Mouse (Mus musculus): ENCODE data around the gene Tlr6. TPM values are rescaled to one million over a fixed set of nuclear protein-coding genes. Genes with fewer than 3 reads are reported as not detected.

Gene Tlr6
- total RNA-seq (2021): under 1 TPM; 0.55 to 0.64 TPM

- intact Hi-C loops (cut with DNase I): loop anchor here (10.0 kb wide), 1 partner anchor 75 kb away; no protein-coding TSS in a partner anchor
- peak in 1 of 2 experiments; percentile 54 for DNase-seq (ENCODE audit: extremely low spot score in 1 of 2, low spot score in 2 of 2)
Observed at GRCm38 (mm10) chr5:64959843-64960230, at the start of gene Tlr6. Gene Tlr6 (minus strand): TSS chr5:64960097.

- peak in 1 of 2 experiments; percentile 82 for DNase-seq (ENCODE audit: extremely low spot score in 1 of 2, low spot score in 2 of 2)
- intact Hi-C loops (cut with DNase I): loop anchor here (10.0 kb wide), 1 partner anchor 389 kb away; the partner anchor contains the start of genes Lias and Rpl9
Observed at GRCm38 (mm10) chr5:65006011-65006491, 46.2 kb upstream of the Tlr6 start.

- no peak for DNase-seq (ENCODE audit: extremely low spot score in 1 of 2, low spot score in 2 of 2)
- intact Hi-C loops (cut with DNase I): loop anchor here (10.0 kb wide), 1 partner anchor 390 kb away; the partner anchor contains the start of genes Lias and Rpl9
Observed at GRCm38 (mm10) chr5:65005251-65005650, 45.4 kb upstream of the Tlr6 start.

GRCm38 (mm10) chr5:65003946-65004535 is 44.1 kb upstream of the Tlr6 start:
- intact Hi-C loops (cut with DNase I): loop anchor here (1.0 to 10.0 kb wide), 3 partner anchors 128 to 391 kb away; partner anchors contain the start of genes Lias and Rpl9
- DNase-seq (ENCODE audit: extremely low spot score in 1 of 2, low spot score in 2 of 2): no peak

- DNase-seq (ENCODE audit: extremely low spot score in 1 of 2, low spot score in 2 of 2): no peak
- intact Hi-C loops (cut with DNase I): loop anchor here (1.0 to 10.0 kb wide), 3 partner anchors 129 to 392 kb away; partner anchors contain the start of genes Lias and Rpl9
Observed at GRCm38 (mm10) chr5:65002940-65003824, 43.3 kb upstream of the Tlr6 start.

GRCm38 (mm10) chr5:64995408-64995807 is 35.5 kb upstream of the Tlr6 start:
- DNase-seq (ENCODE audit: extremely low spot score in 1 of 2, low spot score in 2 of 2): no peak
- intact Hi-C loops (cut with DNase I): no loop called here

GRCm38 (mm10) chr5:64992540-64992939 is 32.6 kb upstream of the Tlr6 start:
- no peak for DNase-seq (ENCODE audit: extremely low spot score in 1 of 2, low spot score in 2 of 2)
- intact Hi-C loops (cut with DNase I): no loop called here

GRCm38 (mm10) chr5:64989940-64990339 is 30.0 kb upstream of the Tlr6 start:
- DNase-seq (ENCODE audit: extremely low spot score in 1 of 2, low spot score in 2 of 2): no peak
- intact Hi-C loops (cut with DNase I): no loop called here

- intact Hi-C loops (cut with DNase I): no loop called here
Observed at GRCm38 (mm10) chr5:64985971-64986370, 26.1 kb upstream of the Tlr6 start.

GRCm38 (mm10) chr5:64977128-64977527 is 17.2 kb upstream of the Tlr6 start:
- intact Hi-C loops (cut with DNase I): no loop called here
- DNase-seq (ENCODE audit: extremely low spot score in 1 of 2, low spot score in 2 of 2): no peak

More at GRCm38 (mm10) chr5:64985971-64986370, 26.1 kb upstream of the Tlr6 start:
- no peak for DNase-seq (ENCODE audit: extremely low spot score in 1 of 2, low spot score in 2 of 2)

GRCm38 (mm10) chr5:64975121-64975520 is 15.2 kb upstream of the Tlr6 start:
- no peak for DNase-seq (ENCODE audit: extremely low spot score in 1 of 2, low spot score in 2 of 2)
- intact Hi-C loops (cut with DNase I): no loop called here

GRCm38 (mm10) chr5:64969861-64970771 is 10.2 kb upstream of the Tlr6 start, which contains the start of gene Fam114a1:
Gene Fam114a1 (plus strand): TSS chr5:64970071.
- DNase-seq (ENCODE audit: extremely low spot score in 1 of 2, low spot score in 2 of 2): peak in 1 of 2 experiments; percentile 86
- intact Hi-C loops (cut with DNase I): loop anchor here (10.0 kb wide), 1 partner anchor 85 kb away; no protein-coding TSS in a partner anchor

- no peak for DNase-seq (ENCODE audit: extremely low spot score in 1 of 2, low spot score in 2 of 2)
- intact Hi-C loops (cut with DNase I): loop anchor here (10.0 kb wide), 1 partner anchor 84 kb away; no protein-coding TSS in a partner anchor
Observed at GRCm38 (mm10) chr5:64968961-64969860, 9.3 kb upstream of the Tlr6 start.

- intact Hi-C loops (cut with DNase I): loop anchor here (10.0 kb wide), 1 partner anchor 79 kb away; no protein-coding TSS in a partner anchor
- no peak for DNase-seq (ENCODE audit: extremely low spot score in 1 of 2, low spot score in 2 of 2)
Observed at GRCm38 (mm10) chr5:64963735-64964134, 3.8 kb upstream of the Tlr6 start.

- no peak for DNase-seq (ENCODE audit: extremely low spot score in 1 of 2, low spot score in 2 of 2)
- intact Hi-C loops (cut with DNase I): loop anchor here (10.0 kb wide), 1 partner anchor 78 kb away; no protein-coding TSS in a partner anchor
Observed at GRCm38 (mm10) chr5:64963271-64963670, 3.4 kb upstream of the Tlr6 start.

GRCm38 (mm10) chr5:64960857-64961391 is 1.0 kb upstream of the Tlr6 start:
- intact Hi-C loops (cut with DNase I): loop anchor here (10.0 kb wide), 1 partner anchor 76 kb away; no protein-coding TSS in a partner anchor
- no peak for DNase-seq (ENCODE audit: extremely low spot score in 1 of 2, low spot score in 2 of 2)

All from left cerebral cortex, postnatal 10 days (tissue).